Mouse (Mus musculus) kidney, postnatal 10 days (tissue): ENCODE measurements around the gene Dock4.

ENCODE experiments used
- DNase-seq: peaks from one replicate; pipeline ENCODE4 v3.0.0; 2021; ENCODE audit warnings: mixed read lengths

The Dock4 gene

GRCm38 (mm10) chr12:40568971-40569968 lies 123.5 kb downstream of the Dock4 start:
- no peak for DNase-seq

GRCm38 (mm10) chr12:40570250-40570649 lies 124.5 kb downstream of the Dock4 start:
- no peak for DNase-seq

DNA sequence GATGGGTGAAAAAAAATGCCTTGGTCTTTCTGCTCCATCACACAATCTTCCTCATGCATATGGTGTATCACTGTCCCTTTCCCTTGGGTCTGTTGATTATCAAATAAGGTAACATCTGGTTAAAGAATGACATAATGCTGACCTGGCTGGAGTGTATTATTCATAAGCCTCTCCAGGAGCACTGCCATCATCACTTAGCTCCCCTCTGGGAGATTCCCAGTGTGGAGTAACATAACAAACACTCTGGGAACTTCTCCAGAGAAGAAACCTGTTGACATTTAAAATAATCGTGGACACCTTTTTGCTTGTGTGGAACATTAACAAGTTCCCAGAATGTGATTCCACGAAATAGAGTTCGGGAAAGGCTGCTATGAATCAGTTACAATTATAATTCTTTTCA lies 128.3 kb downstream of the Dock4 start:
- DNase-seq: no peak

DNA sequence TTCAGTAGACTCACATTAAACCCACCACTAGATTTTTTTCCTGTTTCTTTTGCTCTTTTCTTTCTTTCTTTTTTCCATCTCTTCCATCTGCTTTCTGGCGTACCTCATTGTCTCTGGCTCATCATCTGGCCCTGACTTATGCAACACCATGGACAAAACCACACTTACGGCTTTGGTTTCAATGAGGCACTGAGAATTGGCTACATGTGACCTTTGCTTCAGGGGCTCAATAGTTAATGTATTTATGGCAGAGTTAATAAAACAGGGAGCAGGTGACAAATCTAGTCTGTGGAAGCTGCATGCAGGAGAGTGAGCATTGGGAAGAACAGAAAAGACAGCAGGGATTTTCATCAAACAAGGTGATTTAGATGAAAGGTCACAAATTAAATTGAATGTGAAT lies 131.0 kb downstream of the Dock4 start:
- no peak for DNase-seq

DNA sequence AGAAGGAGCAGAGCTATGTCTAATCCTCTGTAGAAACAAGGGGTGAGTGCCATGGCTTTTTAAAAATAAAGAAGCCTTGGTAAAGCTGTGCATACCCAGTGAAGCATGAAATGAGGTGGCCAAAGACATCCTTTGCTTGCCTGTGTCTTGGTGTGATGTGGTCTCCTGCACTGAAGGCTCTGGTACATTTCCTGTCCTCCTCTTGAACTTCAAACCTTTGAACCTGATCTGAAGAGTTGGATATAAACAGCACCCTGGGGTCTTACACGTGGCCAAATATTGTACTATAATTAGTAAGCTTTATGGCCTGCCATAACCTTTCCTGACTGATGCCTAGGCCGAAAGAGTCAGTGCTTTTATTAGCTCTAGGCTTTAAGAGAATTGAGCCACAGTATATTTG lies 134.6 kb downstream of the Dock4 start:
- DNase-seq: no peak

- no peak for DNase-seq
Observed at GRCm38 (mm10) chr12:40581037-40581436, 135.3 kb downstream of the Dock4 start.

DNA sequence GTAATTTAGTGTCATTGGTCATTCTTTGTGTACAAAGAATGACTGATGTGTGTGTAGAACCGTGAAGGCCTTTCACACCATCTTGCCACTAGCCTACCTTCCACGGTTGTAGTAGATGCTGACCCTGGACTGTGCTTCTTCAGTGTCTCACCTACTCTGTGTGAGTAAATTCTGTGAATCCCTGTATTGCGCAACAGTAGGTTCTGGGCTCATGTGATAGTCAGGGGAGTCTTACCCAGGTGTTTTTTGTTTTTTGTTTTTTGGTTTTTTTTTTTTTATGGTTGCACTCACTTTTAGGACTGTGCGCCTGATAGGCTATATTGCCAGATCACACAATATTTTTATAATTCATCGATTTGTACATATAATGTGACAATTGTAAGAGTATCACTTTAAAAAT lies 136.3 kb downstream of the Dock4 start:
- no peak for DNase-seq

DNA sequence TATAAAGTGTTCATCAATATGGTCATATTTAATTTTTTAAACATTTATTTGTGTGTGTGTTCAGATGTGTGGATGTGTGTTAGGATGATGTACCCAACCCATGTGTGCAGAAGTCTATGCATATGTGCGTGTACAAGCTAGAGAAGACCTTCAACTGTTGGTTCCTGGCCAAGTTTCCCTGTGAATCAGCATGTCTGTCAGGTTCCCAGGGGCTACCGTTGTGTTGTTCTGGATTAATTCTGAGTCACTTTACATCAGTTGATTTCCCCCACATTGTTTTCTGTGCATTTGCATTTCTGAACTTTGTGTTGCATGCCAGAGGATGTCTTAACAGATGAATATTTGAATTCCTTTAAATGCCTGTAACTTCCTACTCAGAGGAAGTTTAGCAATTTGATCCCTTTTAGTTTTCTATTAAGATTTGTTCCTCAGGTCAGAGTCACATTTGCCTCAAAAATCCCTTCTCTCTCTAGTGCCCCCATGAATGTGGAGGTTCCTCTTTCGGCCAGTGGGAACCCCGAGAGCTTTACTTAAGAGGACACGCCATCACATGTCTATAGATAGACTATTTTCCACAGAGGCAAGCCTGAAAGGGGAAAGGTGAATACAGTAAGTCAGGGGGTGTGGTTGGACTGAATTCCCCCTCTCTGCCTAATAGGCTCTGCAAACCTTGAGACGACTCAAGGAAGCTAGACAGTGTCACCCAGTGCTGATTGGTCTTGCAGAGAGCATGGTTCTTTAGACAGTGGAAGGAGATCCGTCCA lies 139.0 kb downstream of the Dock4 start:
- DNase-seq: no peak

- DNase-seq: no peak
Observed at GRCm38 (mm10) chr12:40585456-40586141, 139.8 kb downstream of the Dock4 start.

DNA sequence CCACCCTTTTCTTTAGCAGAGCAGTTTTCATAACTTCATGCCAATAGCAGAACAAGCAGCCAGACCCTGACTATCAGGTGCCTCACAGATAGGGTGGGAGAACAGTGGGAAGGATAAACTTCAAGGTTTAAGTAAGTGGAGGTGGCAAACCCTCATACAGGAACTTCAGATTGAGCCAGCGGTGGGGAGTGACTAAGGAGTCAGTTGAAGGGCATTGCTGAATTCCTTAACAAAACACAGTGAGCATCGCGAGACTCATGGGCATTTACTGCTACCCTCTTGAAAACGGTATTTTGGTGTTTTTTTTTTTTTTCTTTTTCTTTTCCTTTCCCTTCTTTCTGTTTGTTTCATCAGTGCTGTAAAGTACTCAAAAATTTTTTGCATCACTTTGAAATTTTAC lies 148.4 kb downstream of the Dock4 start:
- DNase-seq: no peak

DNA sequence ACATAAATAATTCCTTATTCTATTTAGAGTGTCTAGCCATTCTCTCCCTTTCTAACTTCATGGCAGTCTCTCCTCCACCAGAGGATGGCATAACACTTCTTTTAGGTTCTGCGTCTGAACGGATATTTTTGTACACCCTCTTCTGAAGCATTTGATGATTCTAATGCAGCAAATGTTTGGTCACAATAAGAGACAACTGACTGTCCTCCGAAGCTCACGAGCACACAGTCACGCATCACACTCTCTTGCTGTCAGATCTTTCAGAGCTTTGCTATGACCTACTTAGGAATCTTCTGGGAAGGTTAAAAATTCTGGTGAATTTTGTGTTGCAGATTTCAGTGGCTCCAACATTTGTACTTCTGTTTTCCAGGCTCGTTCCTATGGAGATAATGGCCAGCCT lies 149.7 kb downstream of the Dock4 start:
- no peak for DNase-seq

DNA sequence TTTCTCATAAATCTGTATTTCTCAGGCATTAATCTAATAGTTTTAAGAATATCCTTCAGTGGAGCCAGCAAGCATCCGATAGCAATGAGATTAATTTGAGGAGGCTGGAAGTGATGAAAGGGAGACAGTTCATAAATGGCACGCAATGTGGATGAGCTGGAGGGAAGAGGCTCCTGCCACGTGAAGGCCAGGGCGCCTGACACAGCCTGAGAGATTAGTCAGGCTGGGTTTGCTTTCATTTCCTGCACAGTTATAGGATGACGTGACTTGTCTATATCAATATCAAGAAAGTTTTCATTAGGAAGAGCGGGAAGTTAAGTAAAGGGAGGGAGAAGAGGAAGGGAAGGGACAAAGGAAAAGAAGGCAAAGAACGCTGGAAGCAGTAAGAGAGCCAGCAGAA lies 150.3 kb downstream of the Dock4 start:
- no peak for DNase-seq

DNA sequence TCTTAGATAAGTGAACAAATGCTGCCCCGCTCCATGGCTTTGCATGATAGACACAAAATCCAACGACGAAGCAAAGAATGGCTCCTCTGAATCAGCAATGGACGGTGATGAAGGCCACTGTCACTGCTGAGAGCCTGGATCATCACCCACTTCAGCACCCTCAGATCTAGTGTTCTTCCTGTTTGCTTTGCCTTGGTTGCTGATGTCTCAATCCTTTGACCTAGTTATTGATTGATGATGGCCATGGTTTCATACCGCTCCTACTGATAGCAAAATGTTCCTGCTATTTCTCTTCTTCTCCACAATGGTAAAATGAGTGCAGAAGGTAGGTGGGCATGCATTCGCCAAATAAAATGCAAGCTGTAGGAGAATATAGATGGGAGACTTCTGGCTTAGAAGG lies 150.7 kb downstream of the Dock4 start:
- no peak for DNase-seq

DNA sequence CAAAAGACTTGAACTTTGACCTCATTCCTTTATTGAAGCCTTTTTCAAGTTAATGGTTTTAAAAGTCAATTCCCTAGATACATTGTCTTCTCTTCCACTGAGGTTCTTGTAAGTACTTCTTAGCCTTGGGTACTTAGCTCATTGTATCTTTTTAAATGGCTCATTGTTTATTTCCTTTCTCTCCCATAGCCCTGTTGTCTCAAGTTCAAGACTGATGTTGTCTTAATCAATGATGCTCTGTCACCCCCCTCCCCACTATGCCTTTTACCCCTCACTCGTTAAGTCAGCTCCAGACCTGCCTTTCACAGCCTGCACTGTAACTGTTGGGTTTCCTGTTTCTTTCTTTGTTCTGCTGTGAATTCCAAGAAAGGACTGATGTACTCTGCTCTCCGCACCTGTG lies 154.2 kb downstream of the Dock4 start:
- DNase-seq: no peak

- no peak for DNase-seq
Observed at GRCm38 (mm10) chr12:40605565-40605964, 159.8 kb downstream of the Dock4 start.

DNA sequence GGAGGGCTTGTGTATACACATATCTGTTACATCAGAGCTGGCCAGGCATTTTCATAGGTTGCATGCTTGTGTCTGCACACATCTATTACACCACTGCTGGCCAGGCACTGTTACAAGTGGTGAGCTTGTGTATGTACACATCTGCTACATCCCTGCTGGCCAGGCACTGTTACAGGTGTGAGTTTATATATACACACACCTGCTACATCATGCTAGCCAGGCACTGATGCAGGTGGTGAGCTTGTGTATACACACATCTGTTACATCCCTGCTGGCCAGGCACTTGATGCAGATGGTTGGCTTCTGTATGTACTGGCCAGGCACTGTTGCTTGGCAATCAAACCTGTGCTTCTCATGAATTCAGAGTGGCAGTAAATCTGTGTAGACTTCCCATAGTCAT lies 177.2 kb downstream of the Dock4 start:
- DNase-seq: no peak

DNA sequence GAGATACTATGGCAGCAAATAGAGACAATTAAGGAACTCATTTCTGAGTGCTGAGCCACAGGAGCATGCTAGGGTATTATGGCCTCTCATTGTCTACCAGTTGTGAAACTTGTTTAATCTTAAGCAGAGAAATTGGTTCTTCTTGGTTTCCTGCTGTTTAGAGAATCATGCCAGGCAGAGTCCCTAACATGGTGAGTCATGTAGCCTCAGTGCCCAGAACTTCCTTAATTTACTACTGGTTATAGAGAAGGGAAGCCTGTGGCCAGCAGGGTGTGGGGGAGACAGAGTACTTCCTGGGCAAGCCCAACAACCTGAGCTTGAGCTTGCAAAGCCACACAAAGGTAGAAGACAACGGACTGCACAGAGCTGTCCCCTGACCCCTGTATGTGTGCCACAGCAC lies 180.8 kb downstream of the Dock4 start:
- DNase-seq: no peak

DNA sequence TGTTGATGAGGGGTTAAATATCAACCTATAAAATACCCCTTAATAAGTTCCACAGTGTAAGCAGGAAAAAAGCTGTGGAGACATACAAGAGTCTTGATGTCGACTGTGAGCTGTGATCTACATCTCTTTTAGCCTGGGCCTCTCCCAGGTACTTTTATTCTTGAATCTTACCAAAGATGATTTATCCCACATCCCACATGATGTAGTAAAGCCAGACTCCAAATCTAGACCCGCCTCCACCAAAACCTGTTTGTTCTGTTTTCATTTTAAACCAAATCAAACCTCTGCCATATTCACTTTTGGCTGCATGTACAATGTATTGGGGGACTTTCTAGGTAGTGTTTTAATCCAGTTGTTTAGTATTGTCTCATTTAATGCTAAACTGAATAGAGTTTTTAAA lies 187.5 kb downstream of the Dock4 start:
- no peak for DNase-seq

DNA sequence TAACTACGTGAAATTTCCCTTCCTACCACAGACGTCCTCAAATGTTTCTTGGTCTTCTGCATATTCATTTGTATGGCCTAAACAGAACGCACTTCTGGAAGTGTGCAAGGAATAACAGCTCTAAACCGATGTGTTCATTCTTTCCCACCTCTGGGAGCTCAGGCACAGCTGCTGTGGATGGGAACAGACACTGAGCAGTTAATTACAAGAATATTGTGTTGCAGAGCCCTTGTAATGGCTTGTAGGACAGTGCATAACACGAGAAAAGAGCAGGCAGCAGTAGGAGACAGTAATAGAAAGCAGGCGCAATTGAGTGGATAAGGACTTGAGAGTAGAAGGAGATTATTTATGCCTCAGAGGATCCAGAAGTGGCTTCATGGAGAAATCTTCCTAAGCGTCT lies 188.4 kb downstream of the Dock4 start:
- DNase-seq: no peak

- no peak for DNase-seq
Observed at GRCm38 (mm10) chr12:40635991-40636390, 190.2 kb downstream of the Dock4 start.

DNA sequence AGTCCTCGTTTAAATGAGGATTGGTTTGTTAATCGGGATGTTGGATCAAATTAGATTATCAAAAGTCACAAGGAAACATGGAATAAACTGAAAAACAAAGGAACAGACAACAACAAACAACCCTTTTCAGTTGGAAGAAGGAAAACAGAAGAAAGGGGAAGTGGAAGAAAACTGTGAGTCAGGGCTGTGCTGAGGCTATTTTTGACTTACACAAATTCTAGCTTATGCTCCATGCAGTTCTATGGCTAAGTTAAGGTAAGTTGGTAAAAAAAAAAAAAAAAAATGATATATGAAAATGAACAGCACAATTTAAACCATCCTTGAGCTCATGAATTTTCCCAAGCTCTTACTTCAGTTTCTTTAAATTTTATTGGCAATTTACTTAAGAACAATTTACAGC lies 191.7 kb downstream of the Dock4 start:
- DNase-seq: no peak

DNA sequence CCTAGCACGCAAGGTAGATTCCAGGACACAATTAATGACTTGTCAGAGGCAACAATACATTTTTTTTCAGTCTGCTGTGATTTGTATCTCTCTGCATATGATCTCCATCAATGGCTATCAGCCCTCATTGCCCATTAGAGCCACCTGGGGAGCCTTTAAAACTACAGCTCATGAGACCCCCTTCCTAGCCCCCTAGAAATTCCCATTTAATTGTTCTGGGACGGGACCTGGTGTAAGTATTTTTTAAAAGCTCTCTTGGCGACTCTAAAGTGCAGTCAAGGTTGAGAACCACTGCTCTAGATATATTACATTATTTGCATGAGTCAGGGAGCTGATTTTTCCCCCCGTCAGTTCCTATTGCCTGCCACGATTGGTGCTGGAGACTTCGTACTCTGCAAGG lies 200.1 kb downstream of the Dock4 start:
- no peak for DNase-seq

DNA sequence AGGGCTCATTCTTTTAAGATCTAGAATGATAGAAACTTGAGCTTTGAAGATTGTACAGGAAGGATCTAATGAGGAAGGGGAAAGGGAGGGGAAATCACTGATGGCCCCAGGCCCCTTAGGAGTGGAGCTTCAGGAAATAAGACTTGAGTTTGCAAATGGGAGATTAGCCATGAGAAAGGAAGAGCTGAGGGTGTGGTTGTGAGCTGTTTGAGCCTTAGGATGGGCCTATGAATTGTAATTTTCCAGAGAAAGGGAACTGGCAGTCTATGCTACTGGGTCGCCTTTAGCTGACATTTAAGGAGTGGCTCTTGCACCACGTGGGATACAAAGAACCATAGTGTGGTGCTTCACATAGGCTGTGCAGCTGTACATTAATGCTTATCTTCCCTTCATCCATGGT lies 208.6 kb downstream of the Dock4 start:
- DNase-seq: no peak

- DNase-seq: no peak
Observed at GRCm38 (mm10) chr12:40655861-40656260, 210.1 kb downstream of the Dock4 start.
